Mouse (Mus musculus) midbrain, postnatal 0 days (tissue): ENCODE results near the gene Dhx34. TPM values are rescaled to one million over a fixed set of nuclear protein-coding genes. Genes with fewer than 3 reads are reported as not detected.

Experiments used
- ATAC-seq: fragments of 200-750 bp; cut with Nextera tagmentation; 2 replicates; pipeline ENCODE4 v1.8.0; 2017; ENCODE audit warnings: moderate number of reproducible peaks, mild to moderate bottlenecking, moderate TSS enrichment, moderate library complexity; ENCODE audit not compliant: low FRiP score
- DNase-seq: peaks from one replicate; pipeline ENCODE4 v3.0.0-alpha.2; 2015; ENCODE audit warnings: low spot score
- H3K27ac ChIP-seq: fragments of 300-500 bp; sonication (generic); 2 replicates; pipeline ENCODE4 v1.5.1; 2014; ENCODE audit warnings: low read depth, mild to moderate bottlenecking, low read length, mixed read lengths
- H3K27me3 ChIP-seq: fragments of 300-500 bp; sonication (generic); 2 replicates; pipeline ENCODE4 v1.6.1; 2014; ENCODE audit warnings: low read length, control low read depth, mixed read lengths; ENCODE audit not compliant: insufficient read depth
- H3K36me3 ChIP-seq: fragments of 300-500 bp; sonication (generic); 2 replicates; pipeline ENCODE4 v1.6.1; 2014; ENCODE audit warnings: low read length, control low read depth, mixed read lengths; ENCODE audit not compliant: insufficient read depth
- H3K4me1 ChIP-seq: fragments of 300-500 bp; sonication (generic); 2 replicates; pipeline ENCODE4 v1.6.1; 2014; ENCODE audit warnings: mild to moderate bottlenecking, control low read depth, antibody characterized with exemption, low read length, mixed read lengths; ENCODE audit not compliant: insufficient read depth
- H3K4me2 ChIP-seq: fragments of 300-500 bp; sonication (generic); 2 replicates; pipeline ENCODE4 v1.6.1; 2014; ENCODE audit warnings: low read depth, mild to moderate bottlenecking, low read length, mixed read lengths; ENCODE audit not compliant: poor library complexity, severe bottlenecking
- H3K4me3 ChIP-seq: fragments of 300-500 bp; sonication (generic); 2 replicates; pipeline ENCODE4 v1.5.1; 2014; ENCODE audit warnings: low read depth, mild to moderate bottlenecking, low read length, moderate library complexity
- H3K9ac ChIP-seq: fragments of 300-500 bp; sonication (generic); replicated peaks from 2 replicates; pipeline ENCODE4 v1.6.1; 2014; ENCODE audit warnings: mild to moderate bottlenecking, low read length, moderate library complexity, mixed read lengths; ENCODE audit not compliant: poor library complexity, severe bottlenecking
- H3K9me3 ChIP-seq: fragments of 300-500 bp; sonication (generic); 2 replicates; pipeline ENCODE4 v1.6.1; 2016; ENCODE audit warnings: low read length, control low read depth
- CTCF ChIP-seq: IDR thresholded peaks from 2 replicates; pipeline ENCODE4 v1.5.1; 2016; ENCODE audit warnings: antibody characterized with exemption, mild to moderate bottlenecking
- WGBS: fragments of 180-500 bp; shearing (Covaris S2); extraction: QIAGEN DNeasy Blood & Tissue Kit; methylation state at CpG from one replicate; pipeline ENCODE4 v1.1.7; 2014; 5-methylcytosine and 5-hydroxymethylcytosine counted together
- polyA plus RNA-seq: library from polyadenylated mRNA; unstranded; fragments of >200 nt; fragmentation: Nextera tagmentation; extraction: Ambion mirVana; gene quantifications from 2 replicates; pipeline ENCODE4 v1.2.1, GENCODE M21; 2015
- total RNA-seq: library from RNA; depleted of rRNA; stranded (reverse); fragments of >200 nt; gene quantifications from 2 replicates; pipeline ENCODE4 v1.2.3, GENCODE M21; 2014

Dhx34 gene
- total and polyA plus RNA-seq, 2 experiments from 2014 or later = 9.3 to 18.3 TPM

DNA sequence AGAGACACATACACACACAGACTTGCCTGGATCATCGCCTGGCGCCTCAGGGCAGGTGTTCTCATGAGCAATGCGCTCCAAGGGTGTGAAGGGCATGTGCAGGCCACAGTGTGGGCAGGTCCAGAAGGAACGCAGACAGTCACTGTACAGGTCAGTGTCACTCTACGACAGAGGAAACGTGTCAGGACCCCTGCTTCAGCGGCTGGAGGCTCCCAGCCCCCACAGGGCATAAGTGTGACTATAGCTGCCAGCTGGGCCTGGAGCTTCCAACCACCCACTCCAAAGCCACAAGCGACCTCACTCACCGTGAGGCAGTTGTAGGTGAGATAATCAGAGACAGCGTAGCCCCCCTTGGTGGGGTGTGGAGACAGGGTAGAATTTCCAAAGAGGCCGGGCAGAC, 23.3 kb downstream of the Dhx34 start:
- Histone ChIP-seq H3K9ac (no peak overlapping the region), H3K27me3 (no peaks in the 10 kb centered on the region), H3K4me2 (no peak overlapping the region), H3K4me3 (no peak overlapping the region), H3K36me3 (peaks cover 46% of the 10 kb centered on the region), H3K27ac (no peak overlapping the region), H3K9me3 (no peaks in the 10 kb centered on the region), H3K4me1 (no peaks in the 10 kb centered on the region)
- ATAC-seq (no peak), DNase-seq (no peak)
- no peak for TF ChIP-seq CTCF
- 92% methylated on average over 11 of the region's 11 CpGs for WGBS

GRCm38 (mm10) chr7:16197166-16197565, 24.7 kb downstream of the Dhx34 start:
- Histone ChIP-seq H3K27ac (no peak overlapping the region), H3K9me3 (no peaks in the 10 kb centered on the region), H3K4me1 (no peaks in the 10 kb centered on the region), H3K36me3 (peaks cover 33% of the 10 kb centered on the region), H3K9ac (no peak overlapping the region), H3K4me2 (no peak overlapping the region), H3K4me3 (no peak overlapping the region), H3K27me3 (no peaks in the 10 kb centered on the region)
- 87% methylated on average over 5 of the region's 5 CpGs for WGBS
- no peak for ATAC-seq
- TF ChIP-seq CTCF = no peak
- DNase-seq = no peak

DNA sequence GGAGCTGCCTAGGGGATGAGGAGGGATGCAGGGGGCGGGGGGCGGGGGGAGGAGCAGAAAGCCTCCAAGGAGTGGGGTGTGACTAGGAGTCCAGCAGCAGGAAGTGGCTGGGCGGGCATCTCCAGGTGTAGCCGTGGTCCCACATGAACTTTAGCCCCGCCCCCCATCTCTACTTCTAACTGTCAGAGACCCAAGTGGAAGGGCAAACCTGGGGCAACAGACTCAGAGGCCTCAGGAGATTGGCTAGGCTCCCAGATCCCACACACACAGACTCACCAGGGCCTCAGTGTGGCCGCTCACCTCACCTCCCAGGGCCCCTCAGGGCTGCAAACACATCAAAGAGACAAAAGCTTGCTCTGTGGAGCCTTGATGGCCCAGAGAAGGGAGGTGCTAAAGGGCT, 25.2 kb downstream of the Dhx34 start:
- WGBS = 64% methylated on average over 6 of the region's 6 CpGs
- H3K36me3 ChIP-seq = peaks cover 33% of the 10 kb centered on the region
- ATAC-seq (no peak), DNase-seq (no peak)
- H3K27ac ChIP-seq = no peak overlapping the region
- H3K9me3 ChIP-seq = no peaks in the 10 kb centered on the region
- TF ChIP-seq CTCF = no peak
- H3K4me1 ChIP-seq = no peaks in the 10 kb centered on the region
- no peak overlapping the region for H3K4me2 ChIP-seq
- no peak overlapping the region for H3K4me3 ChIP-seq
- H3K27me3 ChIP-seq = no peaks in the 10 kb centered on the region
- H3K9ac ChIP-seq = no peak overlapping the region

GRCm38 (mm10) chr7:16193702-16194101, 28.1 kb downstream of the Dhx34 start:
- no peak for DNase-seq
- Histone ChIP-seq H3K4me3 (no peak overlapping the region), H3K27ac (no peak overlapping the region), H3K4me2 (no peak overlapping the region), H3K9ac (no peak overlapping the region), H3K27me3 (no peaks in the 10 kb centered on the region), H3K9me3 (no peaks in the 10 kb centered on the region), H3K36me3 (peaks cover 8% of the 10 kb centered on the region), H3K4me1 (no peaks in the 10 kb centered on the region)
- no peak for ATAC-seq
- TF ChIP-seq CTCF = no peak
- WGBS = 63% methylated on average over 3 of the region's 3 CpGs

- peak; percentile 76 for TF ChIP-seq CTCF
- DNase-seq (peak; percentile 84), ATAC-seq (peak; percentile 28; the same call in 1 of the 2 replicates)
- H3K4me2 ChIP-seq = no peak overlapping the region
- no peak overlapping the region for H3K27ac ChIP-seq
- H3K9me3 ChIP-seq = no peaks in the 10 kb centered on the region
- H3K9ac ChIP-seq = no peak overlapping the region
- H3K36me3 ChIP-seq = no peaks in the 10 kb centered on the region; the same call in 1 of the 2 replicates
- 14% methylated on average over 5 of the region's 5 CpGs for WGBS
- no peak overlapping the region for H3K4me3 ChIP-seq
- no peaks in the 10 kb centered on the region for H3K4me1 ChIP-seq
- no peaks in the 10 kb centered on the region for H3K27me3 ChIP-seq
These were observed 29.5 kb downstream of the Dhx34 start for GRCm38 (mm10) chr7:16192315-16192714.

DNA sequence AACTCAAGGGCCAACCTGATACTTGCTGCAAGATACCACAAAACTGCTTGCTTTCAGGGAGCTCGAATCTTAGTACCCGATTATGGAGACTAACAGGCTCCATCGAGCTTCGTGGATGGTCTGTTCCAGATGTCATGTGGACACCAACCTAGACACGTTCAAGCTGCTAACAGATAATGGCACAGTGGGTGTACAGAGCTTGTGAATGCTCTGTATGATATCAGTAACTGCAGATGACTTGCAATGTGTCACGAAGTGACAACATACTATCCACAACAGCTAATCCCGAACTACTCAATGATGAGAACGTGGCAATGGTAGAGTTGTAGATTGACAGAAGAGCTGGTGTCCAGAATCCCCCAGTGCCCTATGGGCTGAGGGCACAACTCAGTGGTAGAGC, 34.3 kb downstream of the Dhx34 start:
- no peaks in the 10 kb centered on the region for H3K27me3 ChIP-seq
- no peak overlapping the region for H3K9ac ChIP-seq
- no peaks in the 10 kb centered on the region for H3K4me1 ChIP-seq
- TF ChIP-seq CTCF = no peak
- peaks cover 24% of the 10 kb centered on the region for H3K36me3 ChIP-seq
- no peak overlapping the region for H3K27ac ChIP-seq
- DNase-seq (no peak), ATAC-seq (no peak)
- no peak overlapping the region for H3K4me3 ChIP-seq
- 84% methylated on average over 8 of the region's 8 CpGs for WGBS
- no peaks in the 10 kb centered on the region for H3K9me3 ChIP-seq
- H3K4me2 ChIP-seq = no peak overlapping the region
